ENCODE assay signal across 15 mouse cellular contexts in the genomic region with DNA sequence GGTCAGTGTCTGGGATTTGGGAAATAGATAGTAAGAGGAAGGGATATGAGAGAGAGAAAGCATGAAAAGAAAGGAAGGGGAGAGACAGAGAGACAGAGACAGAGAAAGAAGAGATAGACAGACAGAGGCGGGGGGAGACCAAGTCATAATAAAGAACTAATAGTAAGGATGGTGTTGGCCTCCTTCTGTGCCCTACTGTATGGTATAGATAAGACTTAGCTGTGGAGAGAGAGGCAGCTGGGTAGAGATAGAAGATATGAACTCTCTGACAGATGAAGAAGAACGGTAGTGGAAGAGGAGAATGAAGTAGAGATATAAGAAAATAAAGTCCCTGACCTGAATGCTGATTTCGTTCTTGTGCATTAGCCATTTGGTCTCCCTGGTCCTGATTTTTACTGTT.
"Had no signal": no experiment of that assay in that cellular context is flagged by ENCODE, and none has a peak within 500 bp of the region (broad histone marks: within the 10 kb centered on the region; RNA-seq: fewer than 3 reads in every experiment).

No protein-coding gene starts in this region.

- H3K4me1 ChIP-seq: limb, embryonic 10.5 days; midbrain, embryonic 10.5 days; neural tube, embryonic 12.5 days had no signal

- H3K9me3 ChIP-seq: limb, embryonic 10.5 days; midbrain, embryonic 10.5 days; neural tube, embryonic 12.5 days had no signal

- H3K4me3 ChIP-seq: left cerebral cortex, adult 2 months; limb, embryonic 10.5 days; midbrain, embryonic 10.5 days; myocyte; neural tube, embryonic 12.5 days had no signal

- H3K9ac ChIP-seq: lung, embryonic 14.5 days; neural tube, embryonic 12.5 days had no signal

- H3K36me3 ChIP-seq: limb, embryonic 10.5 days; midbrain, embryonic 10.5 days; neural tube, embryonic 12.5 days had no signal

- H3K27ac ChIP-seq: left cerebral cortex, adult 2 months; limb, embryonic 10.5 days; midbrain, embryonic 10.5 days; neural tube, embryonic 12.5 days had no signal

- DNase-seq: kidney, adult 11 months; kidney, postnatal 14 days; lung, embryonic 14.5 days; lung, postnatal 10 days; lung, postnatal 4 days; midbrain, embryonic 14.5 days; retina, postnatal 1 day; right cerebral cortex, postnatal 4 days; spleen, adult 18-20 months; thymus, postnatal 4 days had no signal

- H3K4me2 ChIP-seq: lung, embryonic 14.5 days; neural tube, embryonic 12.5 days had no signal

- H3K27me3 ChIP-seq: neural tube, embryonic 12.5 days had no signal
